Mouse (Mus musculus) stomach, postnatal 0 days (tissue): ENCODE data around the gene Akr1b10. TPM values are rescaled to one million over a fixed set of nuclear protein-coding genes. Genes with fewer than 3 reads are reported as not detected.

ENCODE experiments used
- ATAC-seq: fragments of 200-750 bp; cut with Nextera tagmentation; 2 replicates; pipeline ENCODE4 v1.8.0; 2017; ENCODE audit not compliant: low FRiP score, low TSS enrichment
- DNase-seq: peaks from one replicate; pipeline ENCODE4 v3.0.0-alpha.2; 2016; ENCODE audit warnings: low spot score
- H3K27ac ChIP-seq: fragments of 300-500 bp; sonication (generic); replicated peaks from 2 replicates; pipeline ENCODE4 v1.5.1; 2014; ENCODE audit warnings: mild to moderate bottlenecking, control low read depth
- H3K27me3 ChIP-seq: fragments of 300-500 bp; sonication (generic); 2 replicates; pipeline ENCODE4 v1.6.1; 2014; ENCODE audit warnings: low read length; ENCODE audit not compliant: control insufficient read depth, insufficient read depth
- H3K36me3 ChIP-seq: fragments of 300-500 bp; sonication (generic); 2 replicates; pipeline ENCODE4 v1.6.1; 2014; ENCODE audit warnings: low read length, mixed read lengths; ENCODE audit not compliant: control insufficient read depth, insufficient read depth
- H3K4me1 ChIP-seq: fragments of 300-500 bp; sonication (generic); replicated peaks from 2 replicates; pipeline ENCODE4 v1.6.1; 2014; ENCODE audit warnings: antibody characterized with exemption; ENCODE audit not compliant: control insufficient read depth, insufficient read depth
- H3K4me2 ChIP-seq: fragments of 300-500 bp; sonication (generic); replicated peaks from 2 replicates; pipeline ENCODE4 v1.6.1; 2014; ENCODE audit warnings: low read depth, mild to moderate bottlenecking, control low read depth, moderate library complexity
- H3K4me3 ChIP-seq: fragments of 300-500 bp; sonication (generic); 2 replicates; pipeline ENCODE4 v1.5.1; 2014; ENCODE audit warnings: low read depth, low read length, control low read depth
- H3K9ac ChIP-seq: fragments of 300-500 bp; sonication (generic); 2 replicates; pipeline ENCODE4 v1.6.1; 2014; ENCODE audit warnings: mild to moderate bottlenecking, low read length, control low read depth, mixed read lengths
- H3K9me3 ChIP-seq: fragments of 300-500 bp; sonication (generic); 2 replicates; pipeline ENCODE4 v1.6.1; 2016; ENCODE audit warnings: low read length; ENCODE audit not compliant: control insufficient read depth
- CTCF ChIP-seq: IDR thresholded peaks from 2 replicates; pipeline ENCODE4 v1.5.1; 2016; ENCODE audit warnings: antibody characterized with exemption, low read depth, mild to moderate bottlenecking, moderate library complexity
- EP300 ChIP-seq: optimal IDR thresholded peaks from 2 replicates; pipeline ENCODE3; 2016; ENCODE audit warnings: antibody characterized with exemption
- WGBS: fragments of 180-500 bp; shearing (Covaris S2); extraction: QIAGEN DNeasy Blood & Tissue Kit; methylation state at CpG from one replicate; pipeline ENCODE4 v1.1.7; 2014; 5-methylcytosine and 5-hydroxymethylcytosine counted together
- polyA plus RNA-seq: library from polyadenylated mRNA; unstranded; fragments of >200 nt; fragmentation: Nextera tagmentation; extraction: Ambion mirVana; gene quantifications from 2 replicates; pipeline ENCODE4 v1.2.1, GENCODE M21; 2015

Akr1b10 gene
- polyA plus RNA-seq, 1 experiment from 2014 or later = 18.3 TPM

DNA sequence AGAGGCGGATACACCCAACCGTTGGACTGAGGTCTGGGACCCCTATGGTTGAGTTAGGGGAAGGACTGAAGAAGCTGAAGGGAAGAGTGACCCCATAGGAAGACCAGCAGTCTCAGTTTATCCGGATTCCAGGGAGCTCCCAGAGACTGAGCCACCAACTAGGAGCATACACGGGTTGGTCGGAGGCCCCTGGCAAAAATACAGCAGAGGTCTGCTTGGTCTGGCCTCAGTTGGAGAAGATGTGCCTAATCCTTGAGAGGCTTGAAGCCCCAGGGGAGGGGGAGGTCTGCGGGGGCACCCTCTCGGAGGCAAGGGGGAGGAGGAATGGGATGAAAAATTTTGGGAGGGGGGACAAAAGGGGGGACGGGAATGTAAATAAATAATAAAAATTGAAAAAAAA, 617 bp upstream of the Akr1b10 start:
- Histone ChIP-seq H3K4me3 (no peak overlapping the region), H3K9ac (no peak overlapping the region), H3K36me3 (0 out of 2 replicates have a peak, but pooled peaks cover 3% of the 10 kb centered on the region), H3K27me3 (no peaks in the 10 kb centered on the region), H3K9me3 (no peaks in the 10 kb centered on the region), H3K4me1 (no peaks in the 10 kb centered on the region), H3K4me2 (no peak overlapping the region), H3K27ac (no peak overlapping the region)
- TF ChIP-seq CTCF (no peak), EP300 (no peak)
- WGBS = 41% methylated on average over 8 of the region's 8 CpGs
- ATAC-seq = no peak
- no peak for DNase-seq

GRCm38 (mm10) chr6:34384701-34385370, 818 bp downstream of the Akr1b10 start:
- Histone ChIP-seq H3K4me2 (peak overlapping the region; percentile 86), H3K27ac (peak overlapping the region; percentile 67), H3K4me1 (no peaks in the 10 kb centered on the region), H3K9ac (peak overlapping the region; percentile 61), H3K4me3 (peak overlapping the region; percentile 48), H3K27me3 (no peaks in the 10 kb centered on the region), H3K9me3 (no peaks in the 10 kb centered on the region), H3K36me3 (peaks cover 9% of the 10 kb centered on the region; the same call in 1 of the 2 replicates)
- DNase-seq (peak; percentile 65), ATAC-seq (peak; percentile 49)
- no peak for TF ChIP-seq CTCF
- TF ChIP-seq EP300 = no peak
- WGBS = 2% methylated on average over 13 of the region's 13 CpGs

DNA sequence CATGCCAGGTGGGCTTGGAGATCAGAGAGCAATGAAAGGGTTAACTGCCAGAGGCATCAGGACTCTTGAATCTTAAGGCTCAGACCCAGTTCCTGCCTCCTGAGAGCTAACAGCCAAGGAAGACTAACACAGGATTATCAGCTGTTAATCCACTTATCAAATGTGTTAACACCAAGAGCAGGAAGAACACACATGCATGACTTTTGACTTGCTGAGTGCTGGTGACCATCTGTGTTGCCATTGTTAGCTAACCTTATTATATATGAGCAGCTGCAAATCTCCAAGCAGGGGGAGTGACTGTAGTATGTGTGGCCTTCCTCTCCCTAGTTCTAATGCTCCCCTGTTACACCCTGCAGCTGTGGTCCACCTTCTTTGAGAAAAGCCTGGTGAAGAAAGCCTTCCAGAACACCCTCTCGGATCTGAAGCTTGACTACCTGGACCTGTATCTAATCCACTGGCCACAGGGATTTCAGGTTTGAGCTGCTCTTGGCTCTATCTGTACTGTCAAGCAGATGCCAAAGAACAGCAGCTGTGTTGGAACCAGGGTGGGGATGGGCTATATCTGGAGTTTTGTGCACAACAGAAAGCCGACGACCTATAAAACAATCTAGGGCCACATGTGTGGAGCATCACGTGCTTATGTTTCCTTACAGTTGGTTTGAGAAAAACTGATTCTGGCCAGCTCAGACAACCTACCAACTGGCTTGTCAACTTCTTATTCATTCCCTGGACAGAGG, 4.6 kb downstream of the Akr1b10 start:
- TF ChIP-seq CTCF (no peak), EP300 (no peak)
- DNase-seq = no peak
- 75% methylated on average over 4 of the region's 4 CpGs for WGBS

GRCm38 (mm10) chr6:34395897-34396296, 11.9 kb downstream of the Akr1b10 start:
- Histone ChIP-seq H3K4me2 (no peak overlapping the region), H3K9me3 (no peaks in the 10 kb centered on the region), H3K27ac (no peak overlapping the region), H3K9ac (no peak overlapping the region), H3K4me1 (no peaks in the 10 kb centered on the region), H3K27me3 (no peaks in the 10 kb centered on the region), H3K36me3 (peaks cover 5% of the 10 kb centered on the region; the same call in 1 of the 2 replicates), H3K4me3 (no peak overlapping the region)
- DNase-seq (no peak), ATAC-seq (no peak)
- TF ChIP-seq CTCF = no peak
- TF ChIP-seq EP300 = no peak
- 61% methylated on average over 5 of the region's 5 CpGs for WGBS

More for the DNA sequence above, 4.6 kb downstream of the Akr1b10 start:
- Histone ChIP-seq H3K4me2 (no peak overlapping the region), H3K9ac (no peak overlapping the region), H3K9me3 (no peaks in the 10 kb centered on the region), H3K27me3 (no peaks in the 10 kb centered on the region), H3K4me3 (no peak overlapping the region), H3K4me1 (no peaks in the 10 kb centered on the region), H3K27ac (no peak overlapping the region), H3K36me3 (peaks cover 15% of the 10 kb centered on the region)
- ATAC-seq = no peak

GRCm38 (mm10) chr6:34398431-34398830, 14.4 kb downstream of the Akr1b10 start:
- TF ChIP-seq CTCF = no peak
- no peak for TF ChIP-seq EP300
- ATAC-seq (no peak), DNase-seq (no peak)
- H3K27ac ChIP-seq = no peak overlapping the region
- no peak overlapping the region for H3K9ac ChIP-seq
- H3K4me3 ChIP-seq = no peak overlapping the region
- 83% methylated on average over 6 of the region's 6 CpGs for WGBS
- no peaks in the 10 kb centered on the region for H3K27me3 ChIP-seq
- H3K9me3 ChIP-seq = no peaks in the 10 kb centered on the region
- no peaks in the 10 kb centered on the region for H3K4me1 ChIP-seq
- H3K36me3 ChIP-seq = no peaks in the 10 kb centered on the region
- no peak overlapping the region for H3K4me2 ChIP-seq

DNA sequence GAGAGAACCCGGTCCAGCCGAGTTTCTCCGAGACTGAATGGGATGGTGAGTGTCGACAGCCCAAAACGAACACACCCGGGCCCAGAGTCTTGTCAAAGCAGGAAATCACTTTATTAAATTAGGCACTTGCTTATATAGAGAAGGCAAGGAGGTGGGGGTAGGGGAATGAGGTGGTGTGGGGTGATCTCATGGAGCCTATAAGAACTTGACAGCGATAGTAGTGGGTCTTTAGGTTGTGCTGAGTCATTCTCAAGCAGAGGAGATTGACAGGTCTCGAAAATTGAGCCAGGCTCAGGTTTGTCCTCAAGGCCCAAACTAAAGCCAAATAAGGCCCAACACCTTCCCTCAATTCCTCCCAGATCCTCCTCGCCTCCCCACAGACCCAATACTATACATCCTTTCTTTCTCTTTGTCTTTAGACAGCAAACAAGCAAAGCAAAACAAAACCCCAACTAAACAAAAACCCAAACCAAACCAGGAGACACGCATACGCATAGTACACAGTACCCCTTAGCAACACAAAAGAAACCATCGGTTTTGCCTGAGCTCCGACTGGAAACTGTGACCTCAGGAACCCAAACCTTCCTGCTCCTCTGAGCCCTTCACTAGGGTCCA, 15.7 kb downstream of the Akr1b10 start:
- no peak for DNase-seq

More for the DNA sequence above, 15.7 kb downstream of the Akr1b10 start:
- H3K9me3 ChIP-seq = no peaks in the 10 kb centered on the region
- H3K27me3 ChIP-seq = no peaks in the 10 kb centered on the region
- H3K36me3 ChIP-seq = no peaks in the 10 kb centered on the region
- H3K4me3 ChIP-seq = no peak overlapping the region
- WGBS = 76% methylated on average over 13 of the region's 13 CpGs
- no peak for ATAC-seq
- H3K4me1 ChIP-seq = no peaks in the 10 kb centered on the region
- H3K27ac ChIP-seq = no peak overlapping the region
- H3K4me2 ChIP-seq = no peak overlapping the region
- TF ChIP-seq CTCF (no peak), EP300 (no peak)
- no peak overlapping the region for H3K9ac ChIP-seq
